Mouse (Mus musculus) mouse trophoblast stem cell (cell line): Measurements from ENCODE around the gene Cyp26c1.

ENCODE experiments used
- in situ Hi-C, 2 experiments: fragments of 300-500 bp; cut with MseI, MboI; formaldehyde crosslinking; loops; 2 replicates in 1 of 2; 3 replicates in 1 of 2; pipeline ENCODE4 v1.15.1; 2025

Gene Cyp26c1

DNA sequence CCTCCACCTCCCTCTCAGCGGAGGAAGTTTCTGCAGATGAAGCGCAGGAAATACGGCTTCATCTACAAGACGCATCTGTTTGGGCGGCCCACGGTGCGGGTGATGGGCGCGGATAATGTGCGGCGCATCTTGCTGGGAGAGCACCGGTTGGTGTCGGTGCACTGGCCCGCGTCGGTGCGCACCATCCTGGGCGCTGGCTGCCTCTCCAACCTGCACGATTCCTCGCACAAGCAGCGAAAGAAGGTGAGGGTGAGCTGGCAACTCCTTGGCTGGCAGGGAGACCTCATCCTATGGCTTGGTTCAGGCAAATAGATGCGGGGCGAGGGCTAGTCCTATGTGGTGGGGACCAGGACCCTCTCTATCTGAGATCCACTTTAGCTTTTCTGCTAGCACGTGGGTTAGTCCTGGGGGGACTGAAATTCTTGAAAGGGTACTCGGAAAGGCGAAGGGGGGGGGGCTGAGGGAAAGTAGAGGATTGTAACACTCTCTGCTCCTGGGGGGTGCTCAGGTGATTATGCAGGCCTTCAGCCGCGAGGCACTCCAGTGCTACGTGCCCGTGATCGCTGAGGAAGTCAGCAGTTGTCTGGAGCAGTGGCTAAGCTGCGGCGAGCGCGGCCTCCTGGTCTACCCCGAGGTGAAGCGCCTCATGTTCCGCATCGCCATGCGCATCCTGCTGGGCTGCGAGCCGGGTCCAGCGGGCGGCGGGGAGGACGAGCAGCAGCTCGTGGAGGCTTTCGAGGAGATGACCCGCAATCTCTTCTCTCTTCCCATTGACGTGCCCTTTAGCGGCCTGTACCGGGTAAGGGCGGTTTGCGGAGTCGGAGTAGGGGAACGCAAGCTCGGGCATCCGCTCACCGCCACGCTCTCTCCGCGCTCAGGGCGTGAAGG, 13.1 kb downstream of the Cyp26c1 start:
- in situ Hi-C loops = no loop called here

DNA sequence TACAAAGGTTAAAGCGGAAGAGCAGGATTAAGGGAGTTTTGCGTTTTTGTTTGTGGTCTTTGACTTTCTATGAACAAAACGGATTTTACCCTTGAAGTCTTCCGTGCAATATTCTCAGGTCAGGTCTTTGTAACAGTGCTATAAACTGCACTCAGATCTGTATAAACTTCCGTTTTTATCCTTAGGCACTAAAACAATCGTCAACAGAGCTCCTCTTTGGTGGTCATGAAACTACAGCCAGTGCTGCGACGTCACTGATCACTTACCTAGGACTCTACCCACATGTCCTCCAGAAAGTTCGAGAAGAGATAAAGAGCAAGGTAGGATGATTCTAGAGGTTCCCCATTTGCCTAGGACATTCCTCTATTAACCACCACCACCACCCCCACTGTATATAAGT, 14.3 kb downstream of the Cyp26c1 start:
- in situ Hi-C loops = loop anchor here (5.0 kb wide), 1 partner anchor 188 kb away; no protein-coding TSS in a partner anchor

DNA sequence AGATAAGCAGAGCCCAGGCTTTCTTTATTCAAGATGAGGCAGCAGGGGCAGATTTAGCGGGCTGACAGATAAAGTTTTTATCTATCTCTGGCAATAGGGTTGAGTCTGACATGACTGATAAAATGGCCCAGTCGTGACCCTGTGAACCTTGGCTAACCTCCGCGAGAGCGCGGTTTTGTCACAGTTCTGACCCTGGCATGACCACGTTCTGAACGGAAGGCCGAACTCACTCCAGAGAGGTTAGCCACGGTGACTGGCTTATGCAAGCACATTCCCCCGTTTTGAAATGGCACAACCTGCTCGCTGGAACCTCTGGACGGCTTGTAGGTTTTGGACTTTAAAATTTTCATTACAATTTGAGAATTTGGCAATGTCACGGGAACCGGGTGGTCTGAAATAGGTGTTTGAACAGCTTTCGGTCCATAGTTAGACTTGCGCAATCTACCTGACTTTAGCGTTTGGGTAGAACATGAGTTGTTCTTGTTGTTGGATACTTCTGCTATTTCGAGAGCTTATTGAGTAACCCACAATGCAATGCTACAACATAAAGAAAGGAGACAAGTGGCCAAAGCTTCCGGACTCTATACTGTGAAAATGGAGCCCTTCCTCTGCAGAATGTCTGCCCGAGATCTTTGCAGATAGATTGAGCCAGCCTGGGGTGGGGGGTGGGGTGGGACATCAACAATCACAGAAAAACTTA, 17.1 kb downstream of the Cyp26c1 start:
- in situ Hi-C loops = loop anchor here (5.0 kb wide), 1 partner anchor 185 kb away; no protein-coding TSS in a partner anchor

GRCm38 (mm10) chr19:37703902-37704509, 18.6 kb downstream of the Cyp26c1 start:
- in situ Hi-C loops = loop anchor here (5.0 kb wide), 1 partner anchor 183 kb away; no protein-coding TSS in a partner anchor

DNA sequence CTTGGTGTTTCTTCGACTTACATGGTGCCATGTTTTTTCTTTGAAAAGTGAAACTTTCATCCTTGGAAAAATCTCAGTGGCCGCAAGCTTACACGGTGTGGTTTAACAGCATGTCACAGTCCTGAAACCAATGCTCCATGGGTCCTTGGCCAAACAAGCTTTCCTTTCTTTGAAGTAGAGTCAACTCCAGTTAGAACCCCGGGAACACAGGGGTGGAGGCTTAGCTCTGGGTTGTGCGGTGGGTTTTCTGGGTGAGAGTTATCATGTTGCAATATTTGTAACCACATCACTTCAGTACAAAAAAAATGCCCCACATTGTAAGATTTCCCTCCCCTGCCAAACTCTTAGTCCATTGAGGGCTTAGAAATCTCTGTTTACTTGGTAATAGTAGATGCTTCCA, 20.3 kb downstream of the Cyp26c1 start:
- in situ Hi-C loops = no loop called here

DNA sequence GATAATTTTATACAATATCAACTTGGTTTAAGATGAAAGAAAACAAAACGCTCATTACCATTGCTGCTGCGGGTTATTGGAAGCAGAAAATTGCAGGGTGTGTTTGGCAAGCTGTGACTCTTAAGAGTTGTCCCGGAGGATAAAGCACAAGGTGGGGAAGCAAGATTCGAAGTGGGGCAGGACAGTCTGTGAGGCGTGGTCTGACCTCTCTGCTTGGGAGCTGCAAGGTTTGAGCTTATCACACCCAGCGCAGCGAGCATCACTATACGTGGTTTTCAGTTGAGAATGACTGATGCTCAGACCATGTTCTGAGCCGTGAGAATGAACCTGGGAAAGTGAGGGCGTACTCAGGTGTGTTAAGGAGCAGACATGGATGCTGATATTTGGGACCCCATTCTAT, 29.3 kb downstream of the Cyp26c1 start:
- in situ Hi-C loops = no loop called here

DNA sequence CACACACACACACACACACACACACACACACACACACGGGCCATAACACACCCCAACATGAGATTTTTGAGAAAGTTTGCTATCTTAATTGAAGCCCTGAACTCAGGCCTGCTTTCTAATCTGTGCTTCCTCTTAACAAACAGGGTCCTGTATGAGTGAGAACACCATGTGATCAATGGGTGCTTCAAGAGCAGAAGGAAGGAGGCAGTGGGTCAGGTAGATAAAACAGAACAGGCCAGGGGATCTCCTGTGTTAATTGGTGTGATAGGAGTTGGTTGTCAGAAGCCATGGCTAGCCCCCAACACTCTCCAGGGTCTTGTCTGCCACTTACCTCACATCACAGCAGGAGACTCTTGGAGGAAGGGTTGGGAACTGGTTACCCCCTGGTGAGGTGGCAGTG, 30.6 kb downstream of the Cyp26c1 start:
- in situ Hi-C loops = no loop called here

DNA sequence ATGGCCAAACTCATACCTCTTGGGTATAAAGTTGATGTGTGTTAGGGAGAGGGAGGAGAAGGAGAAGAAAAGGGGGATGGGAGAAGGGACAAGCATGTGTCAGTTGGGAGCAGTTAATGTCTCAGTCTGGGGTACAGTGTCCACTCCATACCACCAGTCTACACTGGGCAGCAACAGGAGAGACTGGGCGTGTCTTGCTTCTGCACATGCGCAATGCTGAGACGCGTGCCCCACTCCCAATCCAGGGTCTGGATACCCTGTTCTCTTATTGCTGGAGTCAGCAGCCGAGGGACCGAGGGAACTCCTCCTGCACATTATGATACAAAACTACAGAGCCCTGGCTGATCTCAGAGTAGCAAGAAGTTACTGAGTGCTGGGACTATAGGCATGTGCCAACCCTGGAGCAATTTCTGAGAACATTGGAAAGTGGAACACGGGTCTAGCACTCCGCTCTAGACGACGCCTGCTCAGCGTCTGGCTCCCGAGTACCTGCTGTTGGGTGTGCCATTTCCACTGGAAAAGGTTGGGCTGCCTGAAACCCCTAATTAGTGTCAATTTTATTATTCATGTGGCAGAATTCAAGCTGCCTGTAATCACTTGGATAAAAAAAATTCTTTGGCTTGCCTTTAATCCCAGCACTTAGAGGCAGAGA, 31.3 kb downstream of the Cyp26c1 start:
- in situ Hi-C loops = no loop called here

DNA sequence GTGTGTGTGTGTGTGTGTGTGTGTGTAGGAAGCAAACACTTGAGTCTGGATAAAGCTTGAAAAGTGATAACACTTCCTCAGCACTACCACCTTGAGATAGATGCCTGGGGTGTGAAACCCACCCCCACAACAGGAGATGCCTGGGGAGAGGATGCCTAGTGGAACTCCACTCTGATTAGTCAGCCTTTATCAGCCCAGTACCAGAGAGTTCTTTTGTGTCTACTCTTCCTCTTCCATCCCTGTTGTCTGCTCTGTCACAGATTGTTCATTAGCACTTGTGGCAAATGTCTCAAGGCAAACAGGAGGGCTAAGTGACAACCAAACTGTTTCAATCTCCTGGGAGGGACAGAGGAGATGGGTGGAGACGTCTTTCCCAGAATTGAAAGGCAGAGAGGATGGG, 33.8 kb downstream of the Cyp26c1 start:
- in situ Hi-C loops = no loop called here

GRCm38 (mm10) chr19:37724591-37724990, 39.2 kb downstream of the Cyp26c1 start:
- in situ Hi-C loops = no loop called here

DNA sequence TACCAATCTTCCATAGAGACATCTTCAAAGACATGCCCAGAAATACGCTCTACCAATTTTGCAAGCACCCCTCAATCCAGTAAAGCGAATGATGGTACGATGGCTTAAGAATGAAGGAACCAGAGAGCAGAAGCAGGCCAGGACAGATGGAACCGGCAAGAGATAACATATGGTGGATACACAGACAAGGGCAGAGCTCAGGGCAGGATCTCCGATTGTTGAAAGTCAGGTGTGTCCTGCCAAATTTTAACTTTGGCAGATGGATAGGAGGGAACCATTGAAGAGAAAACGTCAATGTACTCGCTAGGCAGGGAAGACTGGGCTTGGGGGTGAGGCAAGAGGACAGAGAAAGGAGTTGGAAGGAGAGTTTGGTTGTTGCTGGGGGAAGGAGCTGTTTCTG, 41.2 kb downstream of the Cyp26c1 start:
- in situ Hi-C loops = no loop called here

- in situ Hi-C loops = no loop called here
These were observed 42.0 kb downstream of the Cyp26c1 start for GRCm38 (mm10) chr19:37727366-37727765.

- in situ Hi-C loops = no loop called here
These were observed 50.0 kb downstream of the Cyp26c1 start for GRCm38 (mm10) chr19:37735426-37735825.

- in situ Hi-C loops = no loop called here
These were observed 53.2 kb downstream of the Cyp26c1 start for GRCm38 (mm10) chr19:37738575-37738974.

GRCm38 (mm10) chr19:37740043-37740442, 54.7 kb downstream of the Cyp26c1 start:
- in situ Hi-C loops = no loop called here
